Mouse (Mus musculus) retina, adult 2 months (tissue): ENCODE measurements around the gene Hbq1b.

Experiments
- DNase-seq: peaks from one replicate; pipeline ENCODE4 v3.0.0-alpha.2; 2012; ENCODE audit warnings: low read depth, low spot score

Gene Hbq1b

DNA sequence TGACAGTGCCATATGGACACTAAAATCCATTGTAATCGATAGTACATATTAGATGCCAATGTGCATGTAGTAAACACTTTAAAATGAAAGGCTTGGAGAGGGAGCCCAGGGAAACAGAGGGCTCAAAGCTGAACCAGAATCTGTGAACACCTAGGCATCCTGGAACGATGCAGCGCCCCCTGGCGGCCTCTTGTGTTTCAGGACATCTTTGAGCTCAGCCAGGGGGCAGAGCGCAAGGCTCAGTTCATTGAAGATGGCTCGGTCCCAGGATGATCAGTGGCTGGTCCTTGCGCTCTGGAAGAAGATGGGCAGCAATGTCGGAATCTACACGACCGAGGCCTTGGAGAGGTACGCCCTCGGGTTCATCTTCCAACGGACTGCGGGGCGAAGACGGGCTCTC, 13.1 kb downstream of the Hbq1b start, which contains the start of gene Hbq1a:
TSS of gene Hbq1a (plus strand) at position 205 of the 400 bp plus-strand sequence.
- DNase-seq: peak; percentile 6

DNA sequence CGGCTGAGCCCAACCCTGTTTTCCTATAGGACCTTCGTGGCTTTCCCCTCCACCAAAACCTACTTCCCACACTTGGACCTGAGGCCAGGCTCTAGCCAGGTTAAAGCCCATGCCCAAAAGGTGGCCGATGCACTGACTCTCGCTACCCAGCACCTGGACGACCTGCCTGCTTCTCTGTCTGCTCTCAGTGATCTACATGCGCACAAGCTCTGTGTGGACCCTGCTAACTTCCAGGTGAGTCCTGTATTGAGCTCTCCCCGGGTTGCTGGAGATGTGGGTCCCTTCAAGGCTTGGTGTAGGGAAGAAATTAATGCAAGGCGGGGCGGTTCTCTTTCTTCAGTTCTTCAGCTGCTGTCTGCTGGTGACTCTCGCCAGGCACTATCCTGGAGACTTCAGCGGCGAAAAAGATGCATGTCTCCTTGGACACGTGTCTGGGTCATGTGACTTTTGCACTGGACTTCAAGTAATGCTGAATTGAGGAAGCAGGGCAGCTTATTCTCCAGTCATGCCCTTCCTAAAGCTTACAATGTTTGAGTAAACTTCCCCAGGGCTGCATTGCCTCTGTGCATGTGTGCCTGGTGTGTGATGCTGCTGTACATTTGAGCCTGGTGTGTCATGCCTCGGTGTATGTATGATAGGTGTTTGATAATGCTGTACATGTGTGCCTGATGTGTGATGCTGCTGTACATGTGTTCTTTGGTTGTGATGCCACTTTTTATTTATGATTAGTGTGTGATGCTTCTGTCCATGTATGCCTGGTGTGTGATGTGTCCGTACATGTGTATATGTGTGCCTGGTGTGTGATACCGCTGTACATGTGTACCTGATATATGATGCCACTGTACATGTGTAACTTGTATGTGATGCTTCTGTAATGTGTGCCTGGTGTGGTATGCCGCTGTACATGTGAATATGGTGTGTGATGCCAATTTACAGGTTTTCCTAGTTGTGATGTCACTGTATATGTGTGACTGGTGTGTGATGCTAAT, 13.8 kb downstream of the Hbq1b start:
- no peak for DNase-seq

DNA sequence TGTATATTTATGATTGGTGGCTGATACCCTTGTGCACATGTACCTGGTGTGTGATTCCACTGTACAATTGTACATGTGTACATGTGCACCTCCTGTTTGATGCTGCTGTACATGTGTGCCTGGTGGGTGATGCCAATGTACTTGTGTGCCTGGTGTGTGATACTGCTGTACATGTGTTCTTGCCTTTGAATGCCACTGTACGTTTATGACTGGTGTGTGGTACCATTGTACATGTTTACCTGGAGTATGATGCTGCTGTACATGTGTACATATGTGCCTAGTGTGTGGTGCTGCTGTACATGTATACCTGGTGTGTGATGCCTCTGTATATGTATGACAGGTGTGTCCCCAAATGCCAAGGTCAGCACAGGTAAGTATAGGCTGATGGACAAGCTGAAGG, 14.7 kb downstream of the Hbq1b start:
- no peak for DNase-seq

DNA sequence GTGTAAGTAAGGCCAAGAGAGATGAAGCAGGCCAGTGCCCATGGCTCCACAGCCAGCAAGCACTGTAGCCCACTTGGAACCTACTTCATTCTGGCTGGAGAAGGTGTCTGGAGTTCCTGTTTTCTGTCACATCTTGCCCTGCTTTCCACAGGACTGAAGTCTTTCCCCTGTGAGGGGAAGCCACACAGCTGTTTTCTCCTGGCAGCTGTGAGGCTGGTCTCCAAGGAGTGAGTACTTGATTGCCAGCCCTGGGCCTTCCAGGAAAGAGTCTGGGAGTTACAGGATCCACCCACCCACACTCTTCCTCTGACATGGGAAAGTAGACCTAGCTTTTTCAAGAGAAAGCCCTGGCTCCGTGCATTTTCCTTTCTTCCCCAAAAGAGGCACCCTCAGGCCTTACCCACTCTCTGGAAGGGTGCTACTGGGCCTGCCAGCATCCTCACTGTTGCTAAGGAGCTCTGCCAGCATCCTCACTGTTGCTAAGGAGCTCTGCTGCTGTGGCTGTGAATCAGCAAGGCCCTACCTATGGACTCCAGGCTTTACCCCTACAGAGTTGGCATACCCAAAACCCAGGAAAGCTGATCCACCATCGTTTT, 16.2 kb downstream of the Hbq1b start:
- DNase-seq: no peak

DNA sequence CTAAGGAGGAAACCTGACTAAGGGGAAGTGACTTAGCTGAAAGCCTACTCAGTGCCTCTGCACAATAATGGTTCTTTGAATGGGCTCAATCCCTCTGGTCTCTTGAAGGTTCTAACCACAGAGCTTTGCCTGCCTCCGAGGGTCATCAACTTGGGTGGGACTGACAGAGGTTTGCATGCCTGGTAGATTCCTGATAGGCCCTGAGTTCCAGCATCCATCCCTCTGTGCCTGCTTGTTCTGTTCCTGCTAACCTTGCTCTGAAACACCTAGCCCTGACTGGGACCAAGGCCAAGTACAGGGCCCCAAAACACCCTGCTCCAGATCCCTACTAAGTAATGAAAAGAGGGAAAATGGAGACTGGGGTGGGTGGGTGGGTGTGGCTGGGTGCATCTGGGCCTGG, 16.7 kb downstream of the Hbq1b start:
- no peak for DNase-seq

DNA sequence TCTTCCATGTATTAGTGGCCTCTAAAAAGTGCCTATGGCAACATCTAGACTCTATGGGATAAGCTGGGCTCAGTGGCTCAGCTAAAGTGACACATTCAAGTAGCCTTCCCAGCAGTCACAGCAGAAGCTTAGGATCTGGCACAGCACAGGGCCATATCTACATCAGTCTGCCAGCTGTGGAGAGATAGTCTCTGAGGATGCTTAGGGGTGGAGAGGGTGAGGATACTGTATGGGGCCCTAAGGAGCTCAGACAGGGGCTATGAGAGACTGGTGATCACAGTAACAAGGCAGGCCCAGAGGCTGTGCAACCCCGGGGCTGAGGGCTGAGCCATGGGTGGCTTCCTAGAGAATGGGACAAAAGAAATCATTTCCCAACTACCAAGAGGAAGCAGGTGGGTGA, 20.2 kb downstream of the Hbq1b start:
- no peak for DNase-seq

DNA sequence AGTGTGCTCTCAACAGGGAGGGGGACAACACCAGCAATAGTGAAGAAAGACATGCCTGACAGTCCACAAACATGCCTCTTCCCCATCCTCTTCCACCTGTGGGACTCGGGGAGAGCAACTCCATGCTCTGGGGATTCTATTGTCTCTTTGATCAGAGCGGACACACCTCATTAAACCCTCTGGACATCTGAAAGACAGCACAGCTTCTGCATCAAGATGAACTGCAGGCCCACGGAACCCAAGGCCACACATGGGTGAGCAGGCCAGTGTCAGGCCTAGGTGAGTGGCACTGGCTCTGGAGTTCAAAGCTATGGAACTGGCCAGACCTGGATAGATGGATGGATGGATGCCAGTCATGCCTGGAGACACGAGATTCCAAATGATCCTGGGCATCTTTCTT, 22.7 kb downstream of the Hbq1b start:
- no peak for DNase-seq

DNA sequence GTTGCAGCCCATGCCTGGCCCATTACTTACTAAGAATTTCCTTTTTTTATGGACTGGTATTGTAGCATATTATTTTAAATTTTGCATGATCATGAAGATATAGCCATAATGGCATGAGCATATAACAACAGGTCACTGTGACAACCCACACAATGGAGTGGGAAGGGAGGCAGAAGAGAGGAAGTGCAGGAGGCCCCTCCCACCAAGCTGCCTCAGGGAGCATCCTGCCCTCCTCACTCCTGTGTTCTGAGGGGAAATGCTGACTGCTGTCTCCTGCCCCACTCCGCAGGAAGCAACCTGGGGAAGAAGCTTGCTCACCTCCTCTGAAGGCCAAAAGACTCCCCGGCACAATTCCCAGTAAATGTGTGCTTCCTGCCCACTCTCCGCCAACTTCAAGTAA, 23.2 kb downstream of the Hbq1b start:
- no peak for DNase-seq

DNA sequence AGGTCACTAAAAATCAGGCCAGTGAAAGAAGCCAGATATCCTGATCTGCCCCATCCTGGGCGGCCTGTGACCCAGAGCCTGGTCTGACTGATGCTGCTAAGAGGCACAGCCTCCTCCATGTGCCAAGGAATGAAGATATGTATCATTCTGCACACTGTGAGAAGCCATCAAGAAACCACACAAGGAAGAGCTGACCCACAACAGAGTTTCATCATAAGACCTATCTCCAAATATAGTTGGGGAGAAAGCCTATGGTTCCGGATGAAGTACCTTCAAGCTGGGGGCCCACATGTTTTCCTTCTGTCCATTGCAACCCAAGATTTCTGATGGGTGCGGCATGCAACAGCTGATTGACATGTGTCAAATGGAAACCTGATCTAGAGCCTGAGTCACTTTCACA, 29.2 kb downstream of the Hbq1b start:
- DNase-seq: no peak

DNA sequence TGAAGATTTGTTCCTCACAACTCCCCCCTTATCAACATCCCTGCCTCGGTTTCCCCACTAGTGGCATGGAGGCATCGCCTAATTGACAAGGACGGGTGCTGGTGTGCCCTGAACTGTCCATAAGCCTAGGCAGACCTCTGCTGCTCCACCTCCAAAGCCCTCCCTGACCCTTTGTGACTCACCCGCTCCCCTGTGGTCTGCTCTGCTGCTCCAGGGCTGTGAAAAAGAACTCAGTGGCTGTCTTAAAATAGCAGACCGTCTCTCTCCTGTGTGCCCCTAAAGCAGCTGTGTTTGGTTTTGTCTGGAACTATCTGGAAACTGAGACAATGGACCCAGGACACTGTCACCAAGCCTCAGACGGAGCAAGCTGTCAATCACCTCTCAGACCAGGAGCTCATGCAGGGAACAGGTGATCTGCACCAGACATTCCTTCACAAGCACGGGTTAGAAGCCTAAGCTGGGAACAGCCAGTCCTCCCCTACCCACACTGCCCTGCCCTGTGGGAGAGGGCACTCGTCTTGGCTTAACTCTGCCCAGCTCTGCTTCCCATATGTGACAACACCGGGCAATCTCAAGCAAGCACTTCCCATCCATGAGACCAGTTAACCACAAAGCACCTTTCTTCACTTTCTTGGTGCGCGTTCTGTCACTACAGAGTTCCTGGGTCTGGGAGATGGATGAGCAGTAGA, 33.9 kb downstream of the Hbq1b start:
- no peak for DNase-seq

DNA sequence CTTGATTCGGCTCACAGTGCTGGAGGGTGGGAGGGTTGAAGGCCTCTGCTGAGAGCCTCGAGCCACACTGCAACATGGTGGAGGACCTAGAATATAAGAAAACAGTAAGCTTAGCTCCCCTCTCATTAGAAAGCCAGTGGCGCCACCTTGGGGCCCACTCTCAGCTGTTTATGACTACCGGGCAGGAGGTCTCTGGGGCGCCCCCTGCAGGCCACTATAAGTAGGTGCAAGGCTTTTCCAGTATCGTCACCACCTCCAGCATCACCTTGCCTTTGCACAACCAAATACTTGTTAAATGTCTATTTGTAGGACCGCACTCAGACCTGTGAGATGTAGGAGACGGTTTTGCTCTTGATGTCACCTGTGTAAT, 34.4 kb downstream of the Hbq1b start:
- no peak for DNase-seq

DNA sequence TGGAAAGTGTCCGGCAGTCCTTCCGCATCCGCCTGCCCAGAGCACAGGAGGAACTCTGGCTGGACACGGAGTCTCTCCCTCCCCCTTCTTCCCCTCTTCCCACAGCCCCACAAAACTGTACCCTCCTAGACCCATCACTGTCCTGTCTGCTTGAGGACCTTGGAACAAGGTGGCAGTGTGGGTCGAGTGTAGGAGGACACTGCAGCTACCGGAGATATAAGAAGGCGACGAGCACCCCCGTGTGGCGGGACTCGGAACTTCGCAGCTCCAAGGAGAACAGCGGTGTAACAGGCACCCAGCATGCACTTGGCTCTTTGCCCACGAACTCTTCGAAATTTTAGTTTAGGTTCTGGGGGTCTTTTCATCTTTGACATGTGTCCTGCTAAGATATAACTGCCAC, 37.8 kb downstream of the Hbq1b start:
- peak; percentile 54 for DNase-seq

DNA sequence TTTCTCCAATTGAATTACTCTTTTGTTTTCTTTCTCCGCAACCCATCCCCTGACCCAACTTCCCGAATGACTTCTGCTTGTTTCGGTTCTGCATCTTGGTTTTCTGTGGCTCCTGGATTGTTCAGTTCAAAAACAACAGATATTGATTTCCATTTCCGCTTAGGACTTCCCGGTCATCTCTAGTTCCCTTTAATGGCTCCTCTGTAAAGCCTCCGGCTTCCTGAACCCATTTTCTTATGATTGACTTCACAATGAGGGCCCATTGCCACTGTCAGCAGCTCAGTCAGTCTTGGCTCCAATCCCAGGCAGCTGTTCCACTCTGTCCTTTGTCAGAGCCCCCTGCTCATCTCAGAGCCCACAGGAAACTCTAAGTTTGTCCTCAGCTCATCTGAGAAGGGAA, 44.3 kb downstream of the Hbq1b start:
- DNase-seq: no peak

DNA sequence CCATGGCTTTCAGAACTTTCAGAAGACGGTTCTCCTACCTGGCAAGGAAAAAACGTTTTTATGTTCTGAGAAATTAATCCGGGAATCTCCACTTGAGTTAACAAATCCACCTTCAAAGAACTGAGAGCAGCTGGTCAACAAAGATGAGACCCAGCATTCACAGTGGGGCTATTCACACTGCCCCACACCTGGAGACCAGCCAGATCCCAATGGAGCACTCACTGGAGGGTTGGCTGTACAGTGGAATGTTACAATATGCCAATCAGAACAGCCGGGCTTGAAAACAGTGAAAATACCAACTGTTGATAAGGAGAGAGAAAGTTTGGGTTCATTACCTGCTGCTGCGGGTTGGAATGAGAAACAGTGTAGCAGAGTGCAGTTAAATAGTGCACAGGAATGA, 45.1 kb downstream of the Hbq1b start:
- DNase-seq: no peak

DNA sequence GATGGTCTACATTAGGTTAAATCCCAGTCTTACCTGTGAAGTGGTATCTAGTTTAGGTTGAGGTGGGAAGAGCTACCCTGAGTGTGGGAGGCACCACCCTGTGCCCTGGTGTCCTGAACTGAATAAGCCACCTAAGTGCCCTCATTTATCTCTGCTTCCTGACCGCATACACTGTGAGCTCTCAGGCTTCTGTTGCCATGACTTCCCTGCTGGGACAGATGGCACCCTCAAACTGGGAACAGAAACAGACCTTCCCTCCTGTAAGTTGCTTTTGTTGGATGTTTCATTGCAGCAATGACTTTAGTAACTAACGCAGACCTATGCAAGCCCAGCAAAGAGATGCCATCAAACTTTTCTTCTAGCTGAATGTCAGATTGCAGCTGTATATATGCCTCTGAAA, 46.5 kb downstream of the Hbq1b start:
- DNase-seq: no peak

DNA sequence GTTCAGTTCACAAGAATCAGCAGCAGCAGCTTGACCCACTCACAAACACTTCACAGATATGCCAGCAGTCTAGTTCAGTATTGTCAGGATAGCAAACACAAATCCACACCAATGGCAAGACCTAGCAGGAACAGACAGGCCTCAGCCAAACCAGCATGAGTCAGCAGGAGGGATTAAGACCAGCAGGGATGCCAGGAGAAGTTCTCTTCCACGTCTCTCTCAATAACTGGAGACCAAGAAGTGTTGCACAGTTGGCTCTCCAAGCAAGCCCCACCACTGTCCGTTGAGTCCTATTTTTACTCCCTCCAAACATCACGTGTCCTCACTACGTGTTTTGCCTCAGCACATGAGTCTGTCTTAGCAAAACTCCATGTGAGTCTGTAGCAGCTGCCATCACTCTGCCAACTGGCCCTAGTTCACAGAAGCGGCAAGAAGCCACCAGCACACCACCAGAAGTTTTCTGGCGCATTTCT, 49.7 kb downstream of the Hbq1b start:
- no peak for DNase-seq
